Mouse (Mus musculus) liver, adult (tissue): ENCODE results near the gene Trove2.

ENCODE experiments used
- GATA4 ChIP-seq: IDR thresholded peaks from 2 replicates; pipeline ENCODE4 v1.6.1; 2014; ENCODE audit warnings: mild to moderate bottlenecking, low read length; ENCODE audit not compliant: insufficient replicate concordance

Gene Trove2

DNA sequence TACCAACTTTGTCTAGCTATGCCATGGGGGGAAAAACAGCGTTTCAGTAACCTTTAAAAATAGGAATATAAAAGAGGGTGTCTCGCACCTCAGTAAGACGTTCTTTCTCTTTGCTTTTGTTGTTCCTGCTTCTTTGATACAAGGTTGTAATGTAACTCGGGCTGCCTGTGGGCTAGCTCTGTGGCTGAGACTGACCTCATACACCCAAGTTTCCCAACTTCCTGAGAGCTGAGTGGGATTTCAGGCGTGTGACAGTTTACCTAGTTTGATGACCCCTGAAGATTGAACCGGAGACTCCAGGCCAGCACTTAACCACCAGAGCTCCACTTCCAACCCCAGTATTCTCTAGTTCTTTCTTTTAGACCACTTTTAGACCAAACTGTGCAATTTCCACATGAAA, 68.5 kb downstream of the Trove2 start:
- no peak for TF ChIP-seq GATA4

DNA sequence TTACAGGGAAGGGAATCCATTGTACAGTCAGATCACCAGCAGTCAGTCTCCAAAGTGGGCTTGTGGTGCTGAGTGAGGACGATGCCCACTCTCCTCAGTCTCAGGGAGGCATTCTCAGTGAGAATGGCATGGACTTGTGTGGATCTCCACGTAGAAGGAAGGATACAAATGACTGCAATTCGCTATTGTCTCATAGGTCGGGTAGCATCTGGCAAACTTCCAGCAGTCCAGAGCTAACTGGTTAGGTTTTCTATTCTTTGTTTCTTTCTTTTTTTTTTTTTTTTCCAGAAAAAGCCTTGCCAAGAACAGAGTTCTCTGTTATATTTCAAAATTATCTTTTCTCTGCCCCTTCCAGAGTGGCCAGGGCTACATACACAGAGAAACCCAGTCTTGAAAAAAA, 69.9 kb downstream of the Trove2 start:
- no peak for TF ChIP-seq GATA4

DNA sequence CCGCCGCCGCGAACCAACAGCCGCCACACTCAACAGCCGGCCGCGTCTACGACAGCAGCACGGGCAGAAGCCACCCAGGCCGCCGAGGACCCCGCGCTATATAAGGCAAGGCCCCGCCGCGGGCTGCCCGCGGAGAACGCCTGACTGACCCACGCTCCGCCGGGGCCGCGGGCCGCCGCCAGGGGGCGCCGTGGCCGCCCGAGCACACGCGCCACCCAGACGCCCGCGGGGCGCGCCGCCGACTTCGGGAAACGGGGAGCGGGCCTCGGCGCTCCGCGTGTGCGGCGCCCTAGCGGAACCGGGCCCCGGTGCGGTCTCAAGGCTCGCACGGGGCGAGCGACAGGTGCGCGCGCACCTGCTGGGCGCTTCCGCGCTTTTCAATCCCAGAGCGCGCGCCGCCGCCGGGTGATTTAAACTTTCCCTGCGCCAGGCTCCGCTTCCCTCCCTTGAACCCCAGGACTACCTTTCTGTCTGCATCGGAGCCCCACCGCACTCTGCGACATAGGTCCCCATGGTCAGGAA, 74.1 kb downstream of the Trove2 start, which contains the start of gene Cdc73:
TSS of gene Cdc73 (minus strand) at position 153 of the 522 bp plus-strand sequence.
- no peak for TF ChIP-seq GATA4

DNA sequence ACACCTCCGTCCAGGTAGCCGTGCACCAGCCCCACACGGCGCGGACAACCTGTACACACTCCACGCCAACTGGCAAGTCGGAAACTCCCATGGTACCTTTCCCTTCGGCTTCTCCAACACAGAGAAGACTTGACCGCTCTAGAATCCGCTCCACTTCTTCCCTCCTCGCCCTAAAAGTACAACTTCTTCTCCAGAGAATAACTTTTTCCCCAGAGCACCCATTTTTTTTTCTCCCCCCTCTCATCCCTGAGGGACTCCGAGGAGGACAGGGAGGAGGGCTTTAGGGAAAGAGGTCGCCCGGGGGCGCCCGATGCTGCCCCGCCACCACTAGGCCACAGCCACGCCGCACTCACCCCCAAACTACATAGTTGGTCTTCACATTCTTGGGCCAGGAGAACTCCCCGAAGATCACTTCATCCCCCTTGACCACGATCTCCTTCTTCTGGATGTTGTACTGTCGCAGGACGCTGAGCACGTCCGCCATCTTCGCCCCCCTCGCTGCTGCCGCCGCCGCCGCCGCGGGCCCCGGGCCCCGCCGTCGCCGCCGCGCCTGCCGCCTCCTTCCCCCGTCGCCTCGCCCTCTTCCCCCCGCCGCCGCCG, 74.6 kb downstream of the Trove2 start:
- no peak for TF ChIP-seq GATA4

DNA sequence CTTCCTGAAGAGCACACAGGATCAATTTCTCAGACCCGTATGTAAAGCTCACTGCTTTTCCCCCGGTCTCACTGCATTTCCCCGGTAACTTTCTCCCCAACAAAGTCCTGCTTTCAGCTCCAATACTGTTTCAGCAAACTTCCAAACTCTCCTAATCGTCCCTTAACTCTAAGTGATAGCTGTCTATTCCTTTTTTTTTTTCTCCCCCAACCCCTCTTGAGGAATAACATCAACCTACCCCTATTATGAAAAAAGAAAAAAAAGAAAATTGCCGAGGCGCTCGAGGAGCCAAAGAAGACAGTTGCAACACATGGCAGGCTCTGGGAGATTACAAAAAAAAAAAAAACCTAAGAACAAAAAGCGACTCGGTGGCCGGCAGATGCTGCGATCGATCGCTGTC, 75.1 kb downstream of the Trove2 start:
- no peak for TF ChIP-seq GATA4
